Mouse (Mus musculus): ENCODE results near the gene Imp4. TPM values are rescaled to one million over a fixed set of nuclear protein-coding genes. Genes with fewer than 3 reads are reported as not detected.

The Imp4 gene
- polyA plus RNA-seq, 1 experiment from 2014 or later: 114 TPM

Small RNA genes lying within 50 kb of the gene (microRNA-seq; reads per million reads assigned to microRNA genes)
- gene Mir5103: 9.0 reads per million, percentile 20 among the genes with 10 or more reads in this experiment

Other genes starting within 250 kb of the Imp4 start
- 80.1 and 82.0 TPM in 2 replicates for gene Ccdc115, start 179 bp upstream of the Imp4 start, polyA plus RNA-seq (2016; fragmentation: Nextera tagmentation; extraction: Ambion mirVana)
- 6.1 and 7.3 TPM in 2 replicates for gene Ptpn18, start 19.9 kb downstream of the Imp4 start, polyA plus RNA-seq (2016; fragmentation: Nextera tagmentation; extraction: Ambion mirVana)
- gene Prss39, start 58.6 kb downstream of the Imp4 start, polyA plus RNA-seq (2016; fragmentation: Nextera tagmentation; extraction: Ambion mirVana): not detected in 2 replicates
- not detected in 2 replicates for gene Cfc1, start 95.8 kb downstream of the Imp4 start, polyA plus RNA-seq (2016; fragmentation: Nextera tagmentation; extraction: Ambion mirVana)
- not detected in 2 replicates for gene Prss40, start 121.1 kb downstream of the Imp4 start, polyA plus RNA-seq (2016; fragmentation: Nextera tagmentation; extraction: Ambion mirVana)
- 1.3 and 3.4 TPM in 2 replicates for gene Amer3, start 139.8 kb downstream of the Imp4 start, polyA plus RNA-seq (2016; fragmentation: Nextera tagmentation; extraction: Ambion mirVana)

Data from midbrain, embryonic 10.5 days (tissue).